Mouse (Mus musculus): ENCODE data around the gene Lhx3.

- TF ChIP-seq CTCF (IDR thresholded peaks at IDR 0.05; ENCODE audit: control insufficient read depth, insufficient read depth, insufficient replicate concordance, low read depth, low read length): no peak
- TF ChIP-seq POLR2A (IDR thresholded peaks at IDR 0.05; ENCODE audit: control insufficient read depth, low read depth, low read length): no peak
These were observed 49.4 kb upstream of the Lhx3 start for GRCm38 (mm10) chr2:26257315-26258096.
